Mouse (Mus musculus) hindbrain, embryonic 16.5 days (tissue): Measurements from ENCODE around the gene Palm3. TPM values are rescaled to one million over a fixed set of nuclear protein-coding genes. Genes with fewer than 3 reads are reported as not detected.
A peak's percentile ranks its signal among the peaks of the same experiment; 100 is the strongest.

Source experiments
- ATAC-seq: fragments of 200-750 bp; cut with Nextera tagmentation; 2 replicates; pipeline ENCODE4 v1.8.0; 2017; ENCODE audit warnings: moderate TSS enrichment, moderate library complexity
- H3K27ac ChIP-seq: fragments of 300-500 bp; sonication (generic); 2 replicates; pipeline ENCODE4 v1.5.1; 2014; ENCODE audit warnings: low read depth, mild to moderate bottlenecking, control low read depth, low read length, moderate library complexity
- H3K27me3 ChIP-seq: fragments of 300-500 bp; sonication (generic); replicated peaks from 2 replicates; pipeline ENCODE4 v1.6.1; 2014; ENCODE audit warnings: low read length; ENCODE audit not compliant: control insufficient read depth, insufficient read depth
- H3K36me3 ChIP-seq: fragments of 300-500 bp; sonication (generic); 2 replicates; pipeline ENCODE4 v1.6.1; 2014; ENCODE audit warnings: mild to moderate bottlenecking, low read length, moderate library complexity, mixed read lengths; ENCODE audit not compliant: control insufficient read depth, insufficient read depth
- H3K4me1 ChIP-seq: fragments of 300-500 bp; sonication (generic); 2 replicates; pipeline ENCODE4 v1.6.1; 2014; ENCODE audit warnings: low read depth, low read length; ENCODE audit not compliant: control insufficient read depth, insufficient read depth
- H3K4me2 ChIP-seq: fragments of 300-500 bp; sonication (generic); 2 replicates; pipeline ENCODE4 v1.6.1; 2014; ENCODE audit warnings: mild to moderate bottlenecking, low read length, control low read depth, moderate library complexity
- H3K4me3 ChIP-seq: fragments of 300-500 bp; sonication (generic); 2 replicates; pipeline ENCODE4 v1.5.1; 2014; ENCODE audit warnings: mild to moderate bottlenecking, low read length, control low read depth, moderate library complexity
- H3K9ac ChIP-seq: fragments of 300-500 bp; sonication (generic); 2 replicates; pipeline ENCODE4 v1.6.1; 2014; ENCODE audit warnings: low read depth, mild to moderate bottlenecking, control low read depth, low read length, moderate library complexity
- H3K9me3 ChIP-seq: fragments of 300-500 bp; sonication (generic); 2 replicates; pipeline ENCODE4 v1.6.1; 2014; ENCODE audit warnings: mild to moderate bottlenecking, low read length, moderate library complexity; ENCODE audit not compliant: control insufficient read depth
- WGBS: fragments of 180-500 bp; shearing (Covaris S2); extraction: QIAGEN DNeasy Blood & Tissue Kit; methylation state at CpG from one replicate; pipeline ENCODE4 v1.1.7; 2014; 5-methylcytosine and 5-hydroxymethylcytosine counted together
- microRNA counts: library from miRNA; unstranded; fragments of <30 nt; microRNA quantifications from one replicate; lab custom pipeline; 2016
- microRNA-seq: library from miRNA; unstranded; fragments of <30 nt; microRNA quantifications from one replicate; pipeline ENCODE4, GENCODE M21; 2017
- polyA plus RNA-seq: library from polyadenylated mRNA; unstranded; fragments of >200 nt; fragmentation: Nextera tagmentation; extraction: Ambion mirVana; gene quantifications from 2 replicates; pipeline ENCODE4 v1.2.1, GENCODE M21; 2015

Palm3 gene
- polyA plus RNA-seq, 1 experiment from 2014 or later: 11.3 TPM

GRCm38 (mm10) chr8:84072321-84072720, 51.0 kb downstream of the Palm3 start:
- H3K36me3 ChIP-seq: no peaks in the 10 kb centered on the region
- H3K4me2 ChIP-seq: no peak overlapping the region
- WGBS: 84% methylated on average over 10 of the region's 10 CpGs
- H3K27ac ChIP-seq: no peak overlapping the region
- no peak overlapping the region for H3K4me3 ChIP-seq
- H3K9me3 ChIP-seq: no peaks in the 10 kb centered on the region
- no peaks in the 10 kb centered on the region for H3K27me3 ChIP-seq
- no peak overlapping the region for H3K9ac ChIP-seq
- ATAC-seq: no peak
- peaks cover 40% of the 10 kb centered on the region for H3K4me1 ChIP-seq

GRCm38 (mm10) chr8:84073230-84073976, 52.1 kb downstream of the Palm3 start:
- Histone ChIP-seq H3K9ac (peak overlapping the region; percentile 36), H3K4me2 (peak overlapping the region; percentile 32)
- 35% methylated on average over 10 of the region's 10 CpGs for WGBS

GRCm38 (mm10) chr8:84076412-84076811, 55.1 kb downstream of the Palm3 start:
- Histone ChIP-seq H3K4me1 (peaks cover 11% of the 10 kb centered on the region), H3K9ac (no peak overlapping the region), H3K27me3 (no peaks in the 10 kb centered on the region), H3K4me3 (no peak overlapping the region), H3K9me3 (no peaks in the 10 kb centered on the region), H3K36me3 (peaks cover 12% of the 10 kb centered on the region; the same call in 1 of the 2 replicates), H3K27ac (no peak overlapping the region), H3K4me2 (no peak overlapping the region)
- WGBS: 81% methylated on average over 1 of the region's 1 CpGs
- ATAC-seq: no peak

More at GRCm38 (mm10) chr8:84073230-84073976, 52.1 kb downstream of the Palm3 start:
- H3K36me3 ChIP-seq: no peaks in the 10 kb centered on the region
- H3K4me1 ChIP-seq: peaks cover 30% of the 10 kb centered on the region
- peak; percentile 53; the same call in 1 of the 2 replicates for ATAC-seq
- H3K27me3 ChIP-seq: no peaks in the 10 kb centered on the region
- no peak overlapping the region for H3K4me3 ChIP-seq
- no peaks in the 10 kb centered on the region for H3K9me3 ChIP-seq
- peak overlapping the region; percentile 62 for H3K27ac ChIP-seq

- Histone ChIP-seq H3K4me3 (no peak overlapping the region), H3K4me2 (no peak overlapping the region), H3K9me3 (no peaks in the 10 kb centered on the region), H3K9ac (no peak overlapping the region), H3K27ac (no peak overlapping the region), H3K27me3 (no peaks in the 10 kb centered on the region), H3K36me3 (peaks cover 12% of the 10 kb centered on the region), H3K4me1 (peaks cover 11% of the 10 kb centered on the region)
- 98% methylated on average over 3 of the region's 3 CpGs for WGBS
- ATAC-seq: no peak
These were observed 55.6 kb downstream of the Palm3 start for GRCm38 (mm10) chr8:84076849-84077248.

GRCm38 (mm10) chr8:84079206-84079605, 57.9 kb downstream of the Palm3 start:
- 86% methylated on average over 5 of the region's 5 CpGs for WGBS
- Histone ChIP-seq H3K4me1 (no peaks in the 10 kb centered on the region), H3K27me3 (no peaks in the 10 kb centered on the region), H3K9me3 (no peaks in the 10 kb centered on the region), H3K9ac (no peak overlapping the region), H3K27ac (no peak overlapping the region), H3K4me2 (no peak overlapping the region), H3K4me3 (no peak overlapping the region), H3K36me3 (peaks cover 30% of the 10 kb centered on the region)
- ATAC-seq: no peak

MicroRNAs within 50 kb of the gene (microRNA counts, 519-probe panel; counts per million panel counts)
- not detected for microRNA mmu-miR-1199 (lab: Ali Mortazavi, UCI)

Small RNA genes lying within 50 kb of the gene (microRNA-seq; reads per million reads assigned to microRNA genes)
- not detected for gene Mir1199
- gene Mir8111: 1.2 reads per million

Other genes with a start within 250 kb of the Palm3 start
- 50.9 and 53.0 TPM in 2 replicates for gene Adgrl1, start 121.4 kb upstream of the Palm3 start, polyA plus RNA-seq
- gene Gm10644, start 66.3 kb upstream of the Palm3 start, polyA plus RNA-seq: 0.97 and 0.98 TPM in 2 replicates
- 9.8 and 14.6 TPM in 2 replicates for gene Asf1b, start 66.0 kb upstream of the Palm3 start, polyA plus RNA-seq
- gene Prkaca, start 48.5 kb upstream of the Palm3 start, polyA plus RNA-seq: 202 and 254 TPM in 2 replicates
- 5.9 and 6.2 TPM in 2 replicates for gene Samd1, start 23.8 kb upstream of the Palm3 start, polyA plus RNA-seq
- 0.90 and 0.94 TPM in 2 replicates for gene 1700067K01Rik, start 20.0 kb upstream of the Palm3 start, polyA plus RNA-seq
- gene 2210011C24Rik, start 9.3 kb upstream of the Palm3 start, polyA plus RNA-seq: 1.1 TPM in 2 replicates
- gene Il27ra, start 21.1 kb downstream of the Palm3 start, polyA plus RNA-seq: 0.55 and 0.71 TPM in 2 replicates
- gene Rln3, start 23.5 kb downstream of the Palm3 start, polyA plus RNA-seq: 1.8 TPM in 2 replicates
- gene Gm10643, start 43.7 kb downstream of the Palm3 start, polyA plus RNA-seq: 1.6 and 1.7 TPM in 2 replicates
- gene Rfx1, start 45.4 kb downstream of the Palm3 start, polyA plus RNA-seq: 7.9 and 9.0 TPM in 2 replicates
- gene Dcaf15, start 83.3 kb downstream of the Palm3 start, polyA plus RNA-seq: 21.5 and 22.7 TPM in 2 replicates
- gene Podnl1, start 104.5 kb downstream of the Palm3 start, polyA plus RNA-seq: 0.51 and 0.55 TPM in 2 replicates
- gene Cc2d1a, start 126.5 kb downstream of the Palm3 start, polyA plus RNA-seq: 53.3 and 54.5 TPM in 2 replicates
- 2.7 and 2.9 TPM in 2 replicates for gene 4930432K21Rik, start 126.6 kb downstream of the Palm3 start, polyA plus RNA-seq
- gene Nanos3, start 163.7 kb downstream of the Palm3 start, polyA plus RNA-seq: 6.2 and 6.8 TPM in 2 replicates
- 16.2 and 22.2 TPM in 2 replicates for gene Zswim4, start 215.6 kb downstream of the Palm3 start, polyA plus RNA-seq
- gene D8Ertd738e, start 228.2 kb downstream of the Palm3 start, polyA plus RNA-seq: 249 and 266 TPM in 2 replicates
- 46.4 and 47.9 TPM in 2 replicates for gene Mri1, start 235.9 kb downstream of the Palm3 start, polyA plus RNA-seq
- gene Ccdc130, start 248.9 kb downstream of the Palm3 start, polyA plus RNA-seq: 23.0 and 25.0 TPM in 2 replicates